Mouse (Mus musculus) gastrocnemius, postnatal 4 days (tissue): Measurements from ENCODE around the gene Adpgk. TPM values are rescaled to one million over a fixed set of nuclear protein-coding genes. Genes with fewer than 3 reads are reported as not detected.
"Not testable (repeated sequence)": the region's sequence is repeated elsewhere in the genome, so short reads cannot be mapped to it uniquely, and the experiment has no call there.

Experiments
- DNase-seq, 2 experiments: peaks; one replicate each; pipeline ENCODE4 v3.0.0; 2021 to 2022; ENCODE audit warnings: low spot score in 2 of 2, mixed read lengths in 2 of 2
- total RNA-seq, 2 experiments: library from RNA; stranded (reverse); gene quantifications; 2 replicates each; pipeline ENCODE4 v1.2.3; 2021

The Adpgk gene
- total RNA-seq, 2 experiments from 2014 or later = 17.3 to 17.6 TPM

GRCm38 (mm10) chr9:59288685-59289410, 2.5 kb upstream of the Adpgk start:
- no peak for DNase-seq

- no peak for DNase-seq
These were observed 1.7 kb upstream of the Adpgk start for GRCm38 (mm10) chr9:59289529-59290115.

GRCm38 (mm10) chr9:59291688-59292492, 532 bp downstream of the Adpgk start:
- DNase-seq = no peak

- no peak for DNase-seq
These were observed 1.1 kb downstream of the Adpgk start for GRCm38 (mm10) chr9:59292493-59292875.

- no peak for DNase-seq
These were observed 5.1 kb downstream of the Adpgk start for GRCm38 (mm10) chr9:59296419-59296818.

GRCm38 (mm10) chr9:59307890-59308289, 16.5 kb downstream of the Adpgk start:
- DNase-seq = no peak

- no peak for DNase-seq
These were observed 19.4 kb downstream of the Adpgk start for GRCm38 (mm10) chr9:59310582-59311283.

- peak in 1 of 2 experiments; percentile 17 for DNase-seq
These were observed 19.9 kb downstream of the Adpgk start for GRCm38 (mm10) chr9:59311284-59311670.

- no peak for DNase-seq
These were observed 24.8 kb downstream of the Adpgk start for GRCm38 (mm10) chr9:59316206-59316605.

- DNase-seq = no peak
These were observed 33.0 kb downstream of the Adpgk start for GRCm38 (mm10) chr9:59324351-59324750.

- DNase-seq = no peak
These were observed 38.7 kb downstream of the Adpgk start for GRCm38 (mm10) chr9:59330055-59330454.

- DNase-seq = no peak
These were observed 45.2 kb downstream of the Adpgk start for GRCm38 (mm10) chr9:59336539-59336938.

- no peak for DNase-seq
These were observed 46.5 kb downstream of the Adpgk start for GRCm38 (mm10) chr9:59337889-59338288.

GRCm38 (mm10) chr9:59338411-59338810, 47.1 kb downstream of the Adpgk start:
- no peak for DNase-seq

GRCm38 (mm10) chr9:59339107-59339506, 47.7 kb downstream of the Adpgk start:
- DNase-seq = no peak

GRCm38 (mm10) chr9:59340002-59340401, 48.6 kb downstream of the Adpgk start:
- DNase-seq = no peak

GRCm38 (mm10) chr9:59346176-59346575, 54.8 kb downstream of the Adpgk start:
- no peak for DNase-seq

GRCm38 (mm10) chr9:59352586-59353252, 61.4 kb downstream of the Adpgk start:
- no peak for DNase-seq

- DNase-seq = peak; percentile 80 to 93
These were observed 61.9 kb downstream of the Adpgk start, which contains the start of gene Bbs4 for GRCm38 (mm10) chr9:59353253-59353639. Gene Bbs4, minus strand, starts transcription at chr9:59353508.

- DNase-seq = not testable (repeated sequence)
These were observed 66.7 kb downstream of the Adpgk start for GRCm38 (mm10) chr9:59358041-59358440.

- DNase-seq = not testable (repeated sequence)
These were observed 69.1 kb downstream of the Adpgk start for GRCm38 (mm10) chr9:59360487-59360886.
